Mouse (Mus musculus): ENCODE data around the gene Ankrd24.
"Not testable (repeated sequence)": the region's sequence is repeated elsewhere in the genome, so short reads cannot be mapped to it uniquely, and the experiment has no call there.

The Ankrd24 gene

DNA sequence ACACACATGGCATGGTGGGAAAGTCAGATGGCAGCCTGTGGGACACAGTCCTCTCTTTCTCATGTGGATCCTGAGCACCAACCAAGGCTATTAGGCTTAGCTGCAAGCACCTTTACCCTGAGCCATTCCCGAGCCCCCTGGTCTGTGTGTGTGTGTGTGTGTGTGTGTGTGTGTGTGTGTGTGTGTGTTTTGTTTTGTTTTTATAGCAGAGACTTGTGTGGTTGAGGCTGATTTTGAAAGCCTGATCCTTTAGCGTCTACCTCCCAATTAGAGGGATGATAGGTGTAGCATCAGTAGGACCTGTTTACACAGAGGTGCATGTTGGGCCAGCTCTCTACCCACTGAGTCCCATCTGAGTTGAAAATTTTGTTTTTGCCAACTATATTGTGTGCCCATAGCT, 15.8 kb downstream of the Ankrd24 start:
- no peak for DNase-seq (ENCODE audit: low read depth, low spot score)

DNA sequence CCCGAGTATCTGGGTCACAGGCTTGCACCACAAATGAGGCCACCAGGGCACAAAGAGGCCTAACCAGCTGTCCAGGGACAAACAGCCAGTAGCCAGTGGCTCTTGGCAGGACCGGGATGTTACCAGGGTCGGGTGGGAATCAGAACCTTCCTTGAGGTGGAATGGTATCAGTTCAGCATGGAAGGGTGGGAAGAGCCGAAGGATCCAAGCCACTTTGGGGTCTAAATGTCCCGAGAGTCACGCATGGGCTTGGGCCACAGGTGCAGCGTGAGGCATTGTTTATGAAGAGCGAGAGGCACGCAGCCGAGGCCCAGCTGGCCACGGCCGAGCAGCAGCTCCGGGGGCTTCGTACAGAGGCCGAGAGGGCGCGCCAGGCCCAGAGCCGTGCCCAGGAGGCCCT, 16.4 kb downstream of the Ankrd24 start:
- DNase-seq (ENCODE audit: low read depth, low spot score): no peak

GRCm38 (mm10) chr10:81645391-81645790, 17.1 kb downstream of the Ankrd24 start:
- DNase-seq (ENCODE audit: low read depth, low spot score): no peak

DNA sequence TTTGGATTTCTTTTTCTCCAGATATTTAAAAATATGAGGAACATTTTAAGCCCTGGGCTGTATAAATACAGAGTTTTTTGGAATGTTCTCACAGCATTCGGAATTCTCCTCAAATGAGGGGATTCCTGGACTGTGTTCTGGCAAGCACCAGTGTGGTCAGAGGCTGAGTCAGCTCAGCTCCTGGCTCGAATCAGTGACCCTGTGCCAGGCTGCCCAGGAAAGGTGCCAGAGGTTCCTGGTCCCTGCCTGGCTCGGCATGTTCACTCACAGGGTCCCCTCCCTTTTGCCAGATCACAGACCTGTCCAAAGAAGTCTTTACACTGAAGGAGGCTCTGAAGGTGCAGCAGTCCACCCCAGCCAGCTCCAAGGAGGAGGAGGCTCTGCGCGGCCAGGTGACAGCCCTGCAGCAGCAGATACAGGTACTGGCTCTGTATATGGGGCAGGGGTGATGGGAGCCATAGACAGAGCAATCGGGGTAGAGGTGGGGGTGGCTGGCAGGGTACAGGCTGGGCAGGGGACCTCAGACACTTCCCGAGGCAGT, 17.7 kb downstream of the Ankrd24 start:
- DNase-seq (ENCODE audit: low read depth, low spot score): no peak

- DNase-seq (ENCODE audit: low read depth, low spot score): peak; percentile 92
Observed at GRCm38 (mm10) chr10:81648803-81649775, 20.7 kb downstream of the Ankrd24 start, which contains the start of gene Gm10778. Gm10778 (plus strand) TSS chr10:81649059.

- DNase-seq (ENCODE audit: low read depth, low spot score): no peak
Observed at GRCm38 (mm10) chr10:81655178-81655577, 26.8 kb downstream of the Ankrd24 start.

- no peak for DNase-seq (ENCODE audit: low read depth, low spot score)
Observed at GRCm38 (mm10) chr10:81656174-81656573, 27.8 kb downstream of the Ankrd24 start.

DNA sequence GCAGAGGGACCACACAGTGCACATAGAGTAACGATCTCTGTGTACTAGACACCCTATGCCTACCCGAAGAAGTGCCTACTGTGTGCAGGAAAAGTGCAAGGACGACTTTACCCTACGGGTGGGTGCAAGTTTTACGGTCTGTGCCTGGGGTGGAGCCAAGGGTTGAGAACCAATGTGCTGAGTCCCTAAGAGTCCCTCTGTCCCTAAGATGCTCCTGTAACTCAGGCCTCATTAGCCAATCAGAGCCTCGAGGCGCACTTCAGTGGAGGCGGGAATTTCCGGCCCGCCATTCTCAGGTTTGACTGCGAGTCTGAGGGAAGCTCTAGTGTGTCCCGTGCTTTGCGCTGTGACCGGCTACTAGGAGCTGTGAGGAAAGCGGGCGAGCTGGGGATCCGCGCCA, 58.8 kb downstream of the Ankrd24 start:
- not testable (repeated sequence) for DNase-seq (ENCODE audit: low read depth, low spot score)

Measured in c-Kit-negative CD71-positive TER-119-positive erythroid progenitor cells, embryonic 14.5 days (primary cell).